Mouse (Mus musculus) spleen, embryonic (tissue): Measurements from ENCODE around the gene Ifit3b.
"Not testable (repeated sequence)": the region's sequence is repeated elsewhere in the genome, so short reads cannot be mapped to it uniquely, and the experiment has no call there.

Experiments
- CTCF ChIA-PET: fragments of 350-600 bp; sonication (Branson Sonifier 250); formaldehyde crosslinking; loops from one replicate; lab custom pipeline; 2022; lab: Charles Lee

The Ifit3b gene

DNA sequence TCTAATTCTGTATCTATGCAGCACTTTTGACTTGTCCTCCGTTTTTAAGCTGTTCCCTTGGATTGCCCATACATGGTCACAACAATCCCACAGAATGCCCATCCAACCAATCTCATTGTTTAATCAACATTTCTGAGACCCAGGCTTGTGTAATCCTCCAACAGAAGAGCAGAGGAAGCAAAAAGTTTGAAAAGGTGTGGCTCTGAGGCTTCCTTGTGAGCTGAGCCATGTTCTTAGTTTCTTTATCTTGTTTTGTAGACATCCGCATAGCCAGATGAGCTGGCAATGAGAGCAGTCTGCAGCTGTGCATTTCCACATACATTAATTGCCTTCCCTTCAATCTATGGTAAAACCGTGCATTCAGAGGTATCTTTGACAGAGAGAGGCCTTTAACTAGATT is 2.3 kb upstream of the Ifit3b start:
- CTCF ChIA-PET = no interaction called here

DNA sequence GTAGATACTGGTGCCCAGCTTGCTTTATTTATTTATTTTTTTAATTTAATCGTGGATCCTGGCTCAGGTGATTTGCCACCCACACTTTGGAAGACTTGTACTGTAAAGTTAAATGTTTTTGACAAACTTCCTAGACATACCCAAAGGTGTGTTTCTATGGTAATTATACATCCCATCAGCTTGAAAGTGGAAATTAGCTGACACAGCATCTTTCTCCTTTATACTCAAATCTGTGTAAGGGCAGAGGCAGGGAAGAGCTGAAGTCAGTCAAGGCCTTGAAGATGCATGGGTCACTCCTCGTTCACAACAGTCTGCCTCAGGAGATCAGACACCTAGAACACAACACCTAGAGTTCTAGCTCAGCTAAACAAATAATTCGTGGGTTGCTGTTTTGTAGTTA is 2.3 kb downstream of the Ifit3b start:
- CTCF ChIA-PET = not testable (repeated sequence)

DNA sequence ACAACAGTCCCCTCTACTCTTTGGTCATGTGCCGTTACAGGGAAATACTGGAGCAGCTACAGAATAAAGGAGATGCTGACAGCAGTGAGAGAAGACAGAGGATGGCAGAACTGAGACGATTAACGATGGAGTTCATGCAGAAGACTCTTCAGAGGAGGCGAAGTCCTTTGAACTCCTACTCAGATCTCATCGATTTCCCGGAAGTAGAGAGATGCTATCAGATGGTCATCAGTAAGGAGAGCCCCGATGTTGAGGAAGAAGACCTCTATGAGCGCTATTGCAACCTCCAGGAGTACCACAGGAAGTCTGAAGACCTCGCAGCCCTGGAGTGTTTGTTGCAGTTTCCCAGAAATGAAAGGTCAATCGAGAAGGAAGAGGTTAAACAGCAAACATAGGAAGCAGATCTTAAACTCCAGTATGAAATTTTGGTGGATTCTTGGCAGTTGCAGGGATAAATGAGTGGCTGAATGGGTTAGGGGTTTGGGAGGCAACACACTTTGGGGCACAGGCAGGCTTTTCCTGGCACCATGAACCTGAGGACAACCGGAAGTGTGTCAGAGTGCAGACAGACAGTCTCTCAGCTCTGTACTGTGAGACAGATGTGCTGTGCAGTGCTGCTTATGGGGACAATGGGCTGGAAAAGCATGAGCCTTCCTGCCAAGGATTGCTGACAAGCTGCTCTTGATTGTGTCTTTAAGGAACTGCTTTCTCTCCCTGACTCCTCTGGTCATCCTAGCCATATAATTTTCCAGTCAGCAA is 4.7 kb downstream of the Ifit3b start:
- CTCF ChIA-PET = not testable (repeated sequence)

- CTCF ChIA-PET = no interaction called here
Measured at GRCm38 (mm10) chr19:34620871-34621270, 13.1 kb downstream of the Ifit3b start.

- CTCF ChIA-PET = no interaction called here
Measured at GRCm38 (mm10) chr19:34623781-34624180, 16.0 kb downstream of the Ifit3b start.

- CTCF ChIA-PET = no interaction called here
Measured at GRCm38 (mm10) chr19:34624663-34625062, 16.9 kb downstream of the Ifit3b start.

GRCm38 (mm10) chr19:34627496-34627895 is 19.7 kb downstream of the Ifit3b start:
- CTCF ChIA-PET = no interaction called here

GRCm38 (mm10) chr19:34631487-34631886 is 23.7 kb downstream of the Ifit3b start:
- CTCF ChIA-PET = no interaction called here

GRCm38 (mm10) chr19:34633484-34633883 is 25.7 kb downstream of the Ifit3b start:
- CTCF ChIA-PET = interaction anchor here (0.7 kb wide), 1 partner anchor 83 kb away, joined by 4 read pairs; the partner anchor contains the start of gene Ifit2

DNA sequence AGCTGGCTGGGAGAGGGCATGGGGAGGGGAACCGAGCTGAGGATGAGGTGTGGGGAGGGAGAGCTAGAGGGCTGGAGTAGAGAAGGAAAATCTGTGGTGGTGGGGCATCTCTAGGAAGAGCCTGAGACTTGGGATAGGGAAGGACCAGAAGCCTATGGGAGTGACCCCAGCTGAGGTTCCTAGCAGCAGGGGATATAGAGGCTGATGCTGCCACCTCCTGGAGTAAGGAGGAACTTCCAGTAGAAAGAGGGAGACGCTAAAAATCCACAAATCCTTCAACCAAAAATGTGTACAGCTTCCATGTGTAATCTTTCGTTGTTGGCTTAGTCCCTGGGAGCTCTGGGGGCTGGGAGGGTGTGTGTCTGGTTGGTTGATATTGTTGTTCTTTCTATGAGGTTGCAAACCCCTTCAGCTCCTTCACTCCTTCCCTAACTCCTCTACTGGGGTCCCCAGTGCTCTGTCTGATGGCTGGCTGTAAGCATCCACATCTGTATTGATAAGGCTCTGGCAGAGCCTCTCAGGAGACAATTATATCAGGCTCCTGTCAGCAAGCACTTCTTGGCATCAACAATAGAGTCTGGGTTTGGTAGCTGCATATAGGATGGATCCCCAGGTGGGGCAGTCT is 29.3 kb downstream of the Ifit3b start:
- CTCF ChIA-PET = interaction anchor here (0.6 to 2.5 kb wide), 7 partner anchors 87 to 405 kb away, joined by 3 to 23 read pairs (median 3); partner anchors contain the start of gene Ifit2

DNA sequence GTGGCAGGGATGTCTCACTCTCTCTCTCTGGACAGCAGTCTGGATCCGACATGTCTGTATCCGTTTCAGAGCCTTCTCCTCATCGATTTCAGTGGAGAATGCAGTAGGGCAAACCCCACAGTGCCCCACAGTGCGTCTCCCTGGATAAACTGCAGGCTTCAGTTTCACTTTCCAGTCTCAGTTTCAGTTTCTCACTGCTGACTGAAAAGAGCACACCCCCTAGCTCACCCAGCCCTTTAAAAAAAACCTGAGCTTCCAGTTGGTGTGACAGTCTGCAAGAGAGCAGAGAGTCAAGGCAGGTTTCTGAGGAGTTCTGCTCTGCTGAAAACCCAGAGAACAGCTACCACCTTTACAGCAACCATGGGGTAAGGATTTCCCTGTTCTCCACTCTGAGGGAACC is 32.9 kb downstream of the Ifit3b start, which contains the start of the genes Ifit1bl2 and Ifit1:
Gene Ifit1bl2, minus strand, starts transcription at position 121 of the 400 bp plus-strand sequence.
Gene Ifit1, plus strand, starts transcription at position 249 of the 400 bp plus-strand sequence.
- CTCF ChIA-PET = no interaction called here

GRCm38 (mm10) chr19:34642616-34643015 is 34.8 kb downstream of the Ifit3b start:
- CTCF ChIA-PET = no interaction called here

DNA sequence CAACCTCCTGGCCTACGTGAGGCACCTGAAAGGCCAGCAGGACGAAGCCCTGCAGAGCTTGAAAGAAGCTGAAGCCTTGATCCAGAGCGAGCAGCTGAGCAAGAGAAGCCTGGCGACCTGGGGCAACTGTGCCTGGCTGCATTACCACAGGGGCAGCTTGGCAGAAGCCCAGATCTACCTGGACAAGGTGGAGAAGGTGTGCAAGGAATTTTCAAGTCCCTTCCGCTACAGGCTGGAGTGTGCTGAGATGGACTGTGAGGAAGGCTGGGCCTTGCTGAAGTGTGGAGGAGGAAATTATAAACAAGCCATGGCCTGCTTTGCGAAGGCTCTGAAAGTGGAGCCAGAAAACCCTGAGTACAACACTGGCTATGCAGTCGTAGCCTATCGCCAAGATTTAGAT is 39.9 kb downstream of the Ifit3b start:
- CTCF ChIA-PET = not testable (repeated sequence)

GRCm38 (mm10) chr19:34650276-34650675 is 42.5 kb downstream of the Ifit3b start:
- CTCF ChIA-PET = no interaction called here

DNA sequence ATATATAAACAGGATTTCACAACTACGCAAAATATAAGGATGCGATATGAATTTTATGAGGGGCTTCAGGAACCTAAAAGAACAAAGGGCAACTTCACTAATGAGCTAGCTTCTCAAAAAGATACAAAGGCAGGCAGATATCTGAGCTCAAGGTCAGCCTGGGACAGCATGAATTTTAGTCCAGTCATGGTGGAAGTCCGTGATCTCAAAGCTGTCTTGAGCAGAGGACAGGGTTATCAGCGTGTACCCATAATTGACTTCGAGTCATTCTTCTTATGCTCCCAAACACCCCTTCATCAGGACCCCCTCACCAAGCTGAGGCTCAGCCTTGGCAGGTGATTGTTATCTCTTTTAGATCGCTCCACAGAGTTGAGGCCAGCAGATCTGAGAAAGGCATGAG is 43.2 kb downstream of the Ifit3b start:
- CTCF ChIA-PET = interaction anchor here (0.5 kb wide), 1 partner anchor 498 kb away, joined by 3 read pairs; no protein-coding TSS in a partner anchor

GRCm38 (mm10) chr19:34655227-34655805 is 47.5 kb downstream of the Ifit3b start:
- CTCF ChIA-PET = no interaction called here

DNA sequence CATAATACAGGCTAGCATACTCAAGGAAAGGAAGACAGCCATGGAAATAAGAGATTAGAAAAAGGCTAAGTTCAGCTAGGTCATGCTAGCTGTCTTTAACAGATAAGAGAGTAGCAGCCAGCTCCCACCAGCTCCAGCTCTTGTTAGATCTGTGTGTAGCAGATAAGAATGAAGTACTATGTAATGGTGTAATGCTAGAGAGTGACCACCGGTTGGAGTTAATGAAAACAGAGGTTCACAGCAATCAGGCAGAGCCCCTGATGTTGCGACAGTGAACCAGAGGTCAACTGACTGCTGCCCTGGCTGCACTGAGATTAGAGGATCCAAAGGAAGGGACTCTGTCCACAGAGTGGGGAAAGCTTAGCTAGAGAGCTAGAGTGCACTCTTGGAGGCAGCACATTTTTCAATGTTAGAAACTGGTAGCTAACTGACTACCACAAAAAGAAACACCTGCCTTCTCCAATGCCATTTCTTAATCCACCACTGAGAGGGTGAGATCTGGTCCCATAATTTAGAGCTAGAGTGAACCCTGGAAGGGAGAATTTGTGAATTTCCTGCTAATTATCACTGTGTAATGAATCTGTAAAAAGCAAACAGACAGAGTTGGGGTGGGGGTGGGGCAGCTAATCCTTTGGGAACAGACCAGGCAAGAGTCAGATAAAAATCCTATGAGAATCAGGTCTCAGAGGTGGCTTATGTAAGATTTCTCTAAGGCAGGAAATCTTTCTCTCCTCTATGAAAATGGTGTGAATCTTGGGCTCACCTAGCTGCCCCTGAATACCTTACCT is 48.9 kb downstream of the Ifit3b start:
- CTCF ChIA-PET = interaction anchor here (0.6 to 0.7 kb wide), 3 partner anchors 107 to 193 kb away, joined by 3 to 12 read pairs (median 5); no protein-coding TSS in a partner anchor

DNA sequence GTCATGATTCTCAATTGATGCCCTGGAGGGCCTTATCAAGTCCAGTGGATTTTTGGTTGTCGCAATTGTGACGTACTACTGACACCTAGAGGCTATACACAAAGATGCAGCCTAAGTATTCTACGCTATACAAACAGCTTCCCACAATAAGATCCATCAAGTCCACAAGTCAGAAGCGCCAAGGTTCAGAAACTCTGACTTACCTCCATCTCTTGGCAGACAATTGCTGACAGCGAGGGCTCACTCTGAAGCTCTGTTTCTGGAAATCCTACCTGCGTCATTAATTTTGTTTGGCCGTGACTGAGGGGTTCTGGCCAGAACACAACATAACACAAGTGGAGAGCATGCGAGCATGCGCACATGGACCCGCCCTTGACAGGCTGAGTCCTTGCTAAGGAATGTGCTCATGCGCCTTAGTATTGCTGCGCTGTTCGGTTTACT is 54.3 kb downstream of the Ifit3b start:
- CTCF ChIA-PET = no interaction called here

DNA sequence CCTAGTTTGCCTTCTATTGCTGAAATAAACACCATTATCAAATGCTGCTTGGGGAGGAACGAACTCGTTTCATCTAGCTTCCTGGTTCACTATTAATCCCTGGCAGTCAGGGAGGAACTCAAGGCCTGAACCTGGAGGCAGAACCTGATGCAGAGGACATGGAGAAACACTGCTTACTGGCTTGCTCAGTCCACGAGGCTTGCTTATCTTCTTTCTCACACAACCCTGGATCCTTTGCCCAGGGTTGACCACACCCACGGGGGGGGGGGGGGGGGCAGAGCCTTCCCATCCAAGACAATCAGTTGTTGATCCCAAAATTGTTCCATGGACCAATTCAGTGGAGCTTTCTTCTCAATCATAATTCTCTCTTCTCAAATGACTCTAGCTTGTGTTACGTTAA is 55.0 kb downstream of the Ifit3b start:
- CTCF ChIA-PET = interaction anchor here (0.6 to 1.0 kb wide), 5 partner anchors 114 to 329 kb away, joined by 3 to 13 read pairs (median 6); no protein-coding TSS in a partner anchor
